Mouse (Mus musculus) heart, adult 8-10 months (tissue): Measurements from ENCODE around the gene Ssxb8. TPM values are rescaled to one million over a fixed set of nuclear protein-coding genes. Genes with fewer than 3 reads are reported as not detected.
"Not testable (repeated sequence)": the region's sequence is repeated elsewhere in the genome, so short reads cannot be mapped to it uniquely, and the experiment has no call there.

Experiments
- DNase-seq: peaks from one replicate; pipeline ENCODE4 v3.0.0; 2022; ENCODE audit warnings: low spot score
- total RNA-seq, 4 experiments: library from RNA; stranded (reverse); gene quantifications; 2 replicates each; pipeline ENCODE4 v1.2.4; 2022

Ssxb8 gene
- not detected for total RNA-seq

GRCm38 (mm10) chrX:8690744-8691143 is at the start of gene Ssxb8:
TSS of gene Ssxb8 (minus strand) at chrX:8690844.
- DNase-seq: not testable (repeated sequence)

GRCm38 (mm10) chrX:8732907-8733306 is 42.3 kb upstream of the Ssxb8 start:
- peak; percentile 1 for DNase-seq

GRCm38 (mm10) chrX:8663085-8663484 is 27.6 kb downstream of the Ssxb8 start:
- no peak for DNase-seq

Other genes with a start within 250 kb of the Ssxb8 start
- not detected for gene Ssxb2, start 229.1 kb downstream of the Ssxb8 start, total RNA-seq
- not detected for gene Gm14459, start 165.9 kb downstream of the Ssxb8 start, total RNA-seq
- not detected for gene Ssxb6, start 142.6 kb downstream of the Ssxb8 start, total RNA-seq
- not detected for gene Ssxb3, start 99.0 kb downstream of the Ssxb8 start, total RNA-seq
- not detected for gene Ssx9, start 57.6 kb upstream of the Ssxb8 start, total RNA-seq
- gene Ssxb5, start 112.8 kb upstream of the Ssxb8 start, total RNA-seq: not detected
- not detected for gene Gm6592, start 153.2 kb upstream of the Ssxb8 start, total RNA-seq
- gene Gm5751, start 183.4 kb upstream of the Ssxb8 start, total RNA-seq: not detected
- gene B630019K06Rik, start 201.5 kb upstream of the Ssxb8 start, total RNA-seq: 1 to 10 TPM in 3 of 4 experiments, under 1 TPM in 1; 0.80 to 1.2 (median 1.0) TPM